Mouse (Mus musculus) right cerebral cortex, postnatal 4 days (tissue): ENCODE results near the gene Caln1.

Experiments
- DNase-seq: peaks from one replicate; pipeline ENCODE4 v3.0.0-alpha.2; 2022

Gene Caln1

DNA sequence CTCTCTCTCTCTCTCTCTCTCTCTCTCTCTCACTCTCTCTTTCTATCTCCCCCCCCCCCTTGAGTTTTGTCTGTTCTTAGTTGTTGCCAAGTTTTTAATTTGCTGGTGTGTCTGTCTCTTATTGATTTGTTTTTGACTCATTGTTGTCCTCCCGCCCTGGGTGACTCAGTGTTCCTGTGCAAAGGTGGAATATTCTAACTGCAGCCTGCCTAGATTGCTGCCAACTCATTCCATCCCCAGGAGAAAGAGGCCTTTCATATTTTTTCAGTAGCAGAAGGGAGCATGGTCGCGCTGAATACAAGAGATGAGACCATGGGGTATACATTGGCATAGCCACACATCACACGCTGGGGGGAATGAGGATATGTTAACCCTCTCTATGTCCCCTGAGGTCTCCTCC, 335.6 kb downstream of the Caln1 start:
- no peak for DNase-seq

DNA sequence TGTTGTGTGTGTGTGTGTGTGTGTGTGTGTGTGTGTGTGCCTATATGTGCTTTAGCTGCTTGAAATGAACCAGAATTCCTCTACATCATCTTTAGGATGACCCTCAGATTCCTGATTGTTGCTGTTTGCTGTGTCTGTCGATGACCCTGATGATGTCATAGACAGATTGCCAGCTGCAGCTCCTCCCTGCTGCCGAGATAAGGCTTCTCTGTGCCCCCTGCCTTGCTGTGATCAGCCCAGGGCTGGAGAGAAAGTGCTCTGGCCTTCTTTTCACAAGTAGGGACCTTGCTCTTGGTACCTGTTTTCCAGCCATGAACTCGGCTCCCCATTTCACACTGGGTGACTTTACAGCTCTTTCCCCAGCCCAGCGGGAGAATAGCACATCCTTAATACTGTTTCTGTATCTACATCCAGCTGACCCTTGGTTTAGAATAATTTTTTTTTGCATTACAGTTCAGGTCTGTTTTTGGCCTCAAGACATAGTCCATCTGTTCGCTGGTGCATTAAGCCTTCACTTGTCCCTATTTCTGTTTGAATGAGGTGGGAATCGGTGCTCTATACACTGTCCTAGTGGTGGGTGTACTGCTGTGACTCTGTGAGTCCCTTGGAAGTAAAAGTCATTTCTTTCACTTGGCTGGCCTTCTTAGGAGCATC, 337.1 kb downstream of the Caln1 start:
- DNase-seq: no peak

DNA sequence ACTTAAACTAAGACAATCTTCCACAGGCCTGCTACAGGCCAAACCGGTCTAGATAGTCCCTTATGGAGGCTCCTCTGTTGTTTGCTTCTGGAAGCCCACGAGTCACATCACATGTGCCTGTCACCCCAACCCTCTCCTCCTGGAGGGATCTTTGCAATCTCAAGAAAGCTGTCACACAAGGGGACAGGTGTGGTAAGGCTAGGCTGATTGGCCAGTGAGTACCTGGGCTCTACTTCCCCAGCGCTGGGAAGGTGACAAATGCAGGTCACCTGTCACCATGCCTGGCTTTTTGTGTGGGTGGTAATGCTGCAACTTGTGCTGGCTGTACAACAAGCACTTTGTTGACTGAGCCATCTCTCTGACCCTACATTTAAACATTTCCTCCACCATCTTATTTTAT, 338.5 kb downstream of the Caln1 start:
- DNase-seq: no peak

DNA sequence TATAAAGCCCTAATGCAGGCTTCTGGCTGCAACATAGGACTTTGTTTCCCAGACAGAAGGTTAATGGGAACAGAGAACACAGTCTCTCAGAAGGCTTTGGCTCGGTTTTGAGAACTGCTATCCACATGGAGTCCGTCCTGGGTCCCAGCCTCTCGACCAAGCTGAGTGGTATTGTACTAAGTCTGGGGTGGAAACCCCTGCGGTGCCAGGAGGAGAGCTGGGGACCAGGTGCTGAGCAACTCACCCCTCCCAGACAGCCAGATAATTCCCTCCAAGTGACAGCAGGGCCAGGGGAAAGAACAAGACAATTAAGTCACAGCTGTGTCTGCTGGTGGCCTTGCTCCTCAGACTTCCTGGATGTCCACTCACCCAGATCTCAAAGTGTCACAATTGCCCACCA, 339.4 kb downstream of the Caln1 start:
- DNase-seq: no peak

DNA sequence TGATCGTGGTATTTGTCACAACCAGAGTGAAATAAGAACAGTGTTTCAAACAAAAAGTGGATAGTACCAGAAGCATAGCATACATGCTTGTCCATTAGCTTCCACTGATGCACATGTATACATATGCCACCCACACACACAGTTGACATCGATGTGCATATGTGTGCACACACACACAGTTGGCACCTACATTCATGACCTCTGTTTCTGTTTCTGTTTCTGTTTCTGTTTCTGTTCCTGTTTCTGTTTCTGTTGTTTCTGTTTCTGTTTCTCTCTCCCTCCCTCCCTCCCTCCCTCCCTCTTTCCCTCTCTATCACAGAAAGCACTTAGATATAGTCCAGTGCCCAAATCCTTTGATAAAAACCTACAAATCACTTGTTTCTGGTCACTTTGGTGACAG, 342.4 kb downstream of the Caln1 start:
- DNase-seq: no peak

DNA sequence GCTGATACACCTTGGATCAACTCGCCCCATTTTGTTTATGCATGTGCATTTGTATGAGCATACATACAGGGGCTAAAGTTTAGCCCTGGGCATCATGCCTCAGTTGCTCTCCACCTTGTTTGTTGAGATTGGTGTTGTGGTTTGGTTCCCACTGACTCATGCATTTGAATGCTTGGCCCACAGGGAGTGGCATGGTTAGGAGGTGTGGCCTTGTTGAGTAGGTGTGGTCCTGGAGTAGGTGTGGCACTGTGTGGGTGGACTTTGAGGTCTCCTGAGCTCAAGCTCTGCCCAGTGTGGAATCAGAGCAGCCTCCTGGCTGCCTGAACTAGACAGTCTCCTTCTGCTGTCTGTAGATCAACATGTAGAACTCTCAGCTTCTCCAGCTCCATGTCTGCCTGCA, 343.0 kb downstream of the Caln1 start:
- no peak for DNase-seq

DNA sequence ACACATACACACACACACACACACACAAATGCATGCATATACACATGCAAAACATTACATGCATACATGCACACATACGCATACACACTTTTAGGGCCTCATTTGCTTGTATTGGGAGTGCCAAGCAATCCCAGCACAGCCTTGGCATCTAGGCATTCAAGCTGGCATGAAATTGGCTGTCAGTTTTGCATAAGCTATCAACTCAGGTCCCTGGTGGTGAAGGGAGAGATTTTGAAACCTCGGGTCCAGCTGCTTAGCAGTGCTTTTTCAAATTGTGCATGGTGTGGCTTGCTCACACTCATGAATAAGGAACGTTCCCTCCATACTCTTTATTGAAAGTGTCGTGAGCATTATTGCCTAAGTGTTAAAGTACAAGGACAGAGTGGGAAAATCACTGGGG, 345.9 kb downstream of the Caln1 start:
- DNase-seq: no peak

DNA sequence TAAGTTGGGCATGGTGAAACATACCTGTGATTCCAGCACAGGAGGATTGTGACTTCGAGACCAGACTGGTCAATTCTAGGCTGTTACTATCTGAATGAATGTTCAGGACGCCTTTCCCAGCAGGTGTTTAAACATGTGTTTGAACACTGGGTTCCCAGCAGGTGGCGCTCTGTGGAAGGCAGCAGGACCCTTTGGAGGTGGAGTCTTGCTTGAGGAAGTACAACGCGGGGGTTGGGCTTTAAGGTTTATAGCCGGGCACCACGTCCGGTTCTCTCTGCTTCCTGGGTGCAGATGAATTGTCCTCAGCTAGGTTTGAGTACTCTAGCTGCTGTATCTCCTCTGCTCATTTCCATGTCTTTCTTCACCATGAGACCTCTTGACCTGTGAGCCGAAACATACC, 349.1 kb downstream of the Caln1 start:
- DNase-seq: peak; percentile 35

DNA sequence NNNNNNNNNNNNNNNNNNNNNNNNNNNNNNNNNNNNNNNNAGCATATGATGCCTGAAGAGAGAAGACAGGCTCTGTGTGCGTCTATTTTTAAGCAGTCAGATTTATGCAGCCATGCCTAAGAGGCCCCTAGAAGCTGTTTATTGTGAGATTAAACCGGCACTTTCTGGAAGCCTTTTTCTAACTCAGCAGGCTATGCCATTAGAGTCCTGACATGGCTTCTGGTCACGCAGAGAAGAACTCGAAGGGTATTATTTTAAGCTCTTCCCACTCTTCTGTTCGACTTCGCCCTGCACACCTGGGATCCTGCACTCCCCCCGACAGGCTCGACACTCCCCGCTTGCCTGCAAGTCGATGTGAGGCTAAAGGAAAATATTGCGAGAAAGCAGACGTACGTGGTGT, 372.9 kb downstream of the Caln1 start:
- DNase-seq: no peak

DNA sequence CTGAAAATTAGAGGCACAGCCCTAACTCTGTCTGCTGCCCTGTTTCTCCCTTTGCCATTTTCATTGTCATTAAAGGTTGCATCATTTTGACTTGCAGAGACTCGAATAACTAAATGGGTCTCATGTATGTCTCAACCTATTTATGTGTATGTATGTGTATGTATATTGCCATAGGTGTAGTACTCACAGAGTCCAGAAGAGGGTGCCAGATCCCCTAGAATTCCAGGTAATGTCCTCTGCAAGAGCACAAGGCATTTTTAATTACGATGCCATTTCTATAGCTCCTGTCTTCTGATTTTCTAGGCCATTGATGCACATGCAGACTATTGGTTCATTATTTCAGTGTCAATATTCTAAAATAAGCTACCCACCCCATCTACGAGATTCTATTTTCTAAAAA, 388.3 kb downstream of the Caln1 start:
- DNase-seq: peak; percentile 44

DNA sequence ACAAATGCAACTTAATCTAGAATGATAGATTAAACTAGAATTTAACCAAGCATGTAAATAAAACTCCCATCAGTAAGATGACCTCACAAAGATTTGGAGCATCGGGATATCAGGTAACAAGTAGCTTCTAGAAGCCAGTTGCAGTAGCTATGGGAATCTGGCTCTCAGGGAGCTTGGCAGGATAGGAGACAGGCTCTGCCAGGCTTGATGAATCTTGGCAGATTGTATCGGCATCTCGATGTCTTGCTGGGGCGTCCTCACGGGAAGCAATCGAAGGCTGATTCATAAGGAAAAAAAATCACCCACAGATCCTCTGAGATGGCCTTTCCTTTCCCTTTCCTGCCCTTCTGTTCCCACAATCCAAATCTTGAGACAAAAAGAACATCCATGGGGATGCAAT, 396.5 kb downstream of the Caln1 start:
- peak; percentile 24 for DNase-seq

DNA sequence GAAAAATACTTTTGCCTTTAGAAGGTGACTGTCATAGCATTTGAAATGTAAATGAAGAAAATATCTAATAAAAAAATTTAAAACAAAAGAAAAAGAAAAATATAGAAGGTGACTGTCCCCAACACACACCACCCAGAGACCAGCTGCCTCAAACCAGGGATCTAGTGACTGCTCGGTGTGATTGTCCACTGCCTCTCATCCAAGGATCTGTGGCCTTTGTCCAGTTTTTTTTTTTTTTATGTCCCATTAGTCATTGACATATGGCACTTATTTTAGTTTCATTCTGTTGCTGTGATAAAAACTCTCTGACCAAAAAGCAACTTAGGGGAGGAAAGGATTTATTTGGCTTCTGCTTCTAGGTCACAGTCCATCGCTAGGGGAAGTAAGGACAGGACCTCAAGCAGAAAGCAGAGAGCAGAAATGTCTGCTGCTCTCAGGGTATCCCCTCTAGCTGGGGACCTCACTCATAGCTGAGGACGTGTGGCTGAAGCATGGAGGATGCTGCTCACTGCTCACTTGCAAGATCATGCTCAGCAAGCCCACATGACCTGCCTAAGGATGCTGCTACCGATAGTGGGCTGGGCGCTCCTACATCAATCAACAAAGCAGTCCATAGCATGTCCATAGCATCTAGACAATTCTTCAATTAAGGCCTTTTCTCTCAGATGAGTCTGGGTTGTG, 401.9 kb downstream of the Caln1 start:
- DNase-seq: no peak

DNA sequence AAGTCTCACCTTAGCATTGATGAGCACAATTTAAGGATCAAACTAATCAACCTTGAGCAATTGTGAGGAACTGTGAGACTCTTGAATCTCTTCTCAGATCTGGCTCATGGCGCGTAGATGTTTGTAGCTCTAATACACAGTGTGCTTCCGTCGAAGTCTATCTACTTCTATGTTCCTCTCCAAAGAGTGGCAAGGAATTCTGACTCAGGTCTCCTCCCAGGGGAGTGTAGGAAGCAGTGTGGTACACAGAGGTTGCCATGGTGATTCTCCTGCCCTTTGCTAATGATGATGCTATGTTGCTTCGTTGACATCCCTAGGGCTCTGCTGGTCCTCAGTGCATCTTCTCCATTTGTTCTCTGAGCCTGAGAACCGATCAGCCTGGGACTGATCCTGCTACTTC, 403.2 kb downstream of the Caln1 start:
- no peak for DNase-seq

DNA sequence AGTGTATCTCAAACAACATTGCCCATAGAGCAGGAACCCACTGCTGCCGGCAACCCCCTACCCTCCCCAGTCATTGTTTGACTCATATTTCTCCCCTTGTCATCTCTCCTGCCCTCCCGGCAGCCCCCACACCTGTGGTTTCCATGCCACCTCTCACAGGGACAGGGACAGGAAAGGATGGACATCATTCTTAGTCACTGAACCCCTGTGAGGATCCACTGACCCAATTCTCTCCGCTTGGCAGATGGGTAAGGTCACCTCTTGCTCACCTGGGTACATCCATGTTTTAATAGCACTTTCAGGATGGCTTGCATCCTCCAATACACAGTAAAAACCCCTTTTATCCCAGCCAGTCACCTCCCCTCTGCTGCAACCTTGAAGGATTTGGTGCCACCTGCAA, 405.7 kb downstream of the Caln1 start:
- DNase-seq: no peak

DNA sequence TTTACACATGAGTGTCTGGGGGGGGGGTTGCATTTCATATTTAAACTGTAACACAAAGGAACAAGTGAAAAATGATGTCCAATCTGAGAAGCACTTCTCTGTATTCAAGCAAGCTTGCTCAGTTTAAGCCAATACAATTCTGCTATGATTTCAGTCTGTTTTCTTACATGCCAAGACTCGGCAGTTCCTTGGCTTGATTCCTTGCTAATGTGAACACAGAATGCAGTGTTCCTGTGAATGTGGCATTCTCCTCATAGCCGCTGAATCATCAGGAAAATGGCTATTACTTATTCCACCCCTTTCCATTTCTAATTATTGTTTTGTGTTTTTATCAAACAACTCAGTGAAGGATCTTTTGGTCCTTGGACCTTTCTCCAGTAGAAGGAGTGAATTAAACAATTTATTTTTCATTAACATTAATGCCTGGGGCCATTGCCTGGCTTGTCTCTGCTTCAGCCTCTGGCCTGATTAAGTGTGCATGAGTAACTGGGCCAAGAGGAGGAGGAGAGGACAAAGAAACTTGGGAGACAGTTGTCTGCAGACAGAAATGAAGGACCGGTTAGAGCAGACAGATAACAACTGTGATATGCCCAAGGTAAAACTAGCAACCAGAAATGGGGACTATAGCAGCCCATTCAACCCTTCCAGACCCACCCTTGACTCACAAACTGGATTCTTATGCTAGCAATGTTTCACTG, 423.6 kb downstream of the Caln1 start:
- no peak for DNase-seq

DNA sequence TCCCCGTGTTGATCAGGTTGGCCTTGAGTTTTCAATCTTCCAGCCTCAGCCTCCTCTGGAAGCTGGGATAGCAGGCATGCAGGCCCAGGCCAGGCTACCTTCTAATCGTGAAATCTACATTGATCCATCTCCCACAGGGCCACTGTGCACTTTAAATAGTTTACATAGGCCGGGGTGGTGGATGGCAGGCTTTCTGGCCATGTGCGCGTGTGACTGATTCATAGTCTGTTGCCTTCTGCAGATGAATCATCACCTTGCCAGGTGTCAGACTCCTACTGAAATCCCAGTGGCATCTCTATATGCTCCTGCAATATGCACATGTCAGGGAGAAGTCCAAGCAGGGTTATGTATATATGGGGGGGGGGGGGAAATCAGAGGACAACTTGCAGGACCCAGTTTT, 428.5 kb downstream of the Caln1 start:
- no peak for DNase-seq

DNA sequence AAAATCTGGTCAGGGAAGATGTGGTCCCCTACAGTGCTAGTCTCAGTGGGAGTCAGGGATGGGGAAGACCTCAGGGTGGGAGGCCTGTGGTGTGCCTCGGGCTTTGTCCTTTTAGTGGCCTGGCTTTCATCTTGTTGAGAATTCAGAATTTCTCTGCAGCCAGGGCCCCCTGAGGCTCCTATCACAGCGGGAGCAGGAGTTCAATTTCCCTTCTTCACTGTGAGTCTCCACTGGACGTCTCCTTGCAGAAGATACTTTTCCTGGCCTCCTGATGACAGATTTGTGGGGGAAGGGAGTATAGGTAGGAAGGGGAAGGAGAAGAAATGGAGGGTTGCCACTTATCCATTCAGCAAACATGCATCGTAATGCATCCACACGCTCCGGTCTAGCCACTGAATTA, 441.1 kb downstream of the Caln1 start:
- no peak for DNase-seq

DNA sequence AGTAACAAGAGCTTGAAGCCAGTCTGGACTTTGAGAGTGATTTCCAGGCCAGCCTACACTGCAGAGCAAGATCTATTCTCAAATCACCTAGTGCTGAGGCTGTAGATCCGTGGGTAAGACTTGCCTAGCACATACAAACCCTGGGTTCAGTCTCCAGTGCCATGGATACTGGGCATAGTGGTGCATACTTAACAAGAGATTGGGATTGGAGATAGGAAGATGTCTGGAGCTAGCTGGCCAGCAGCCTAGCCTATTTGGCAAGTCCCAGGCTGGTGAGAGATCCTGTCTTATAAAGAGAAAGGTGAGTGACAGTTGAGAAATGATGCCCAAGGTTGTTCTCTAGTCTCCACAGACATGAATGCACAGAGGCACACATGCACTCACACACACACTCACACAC, 441.6 kb downstream of the Caln1 start:
- no peak for DNase-seq

DNA sequence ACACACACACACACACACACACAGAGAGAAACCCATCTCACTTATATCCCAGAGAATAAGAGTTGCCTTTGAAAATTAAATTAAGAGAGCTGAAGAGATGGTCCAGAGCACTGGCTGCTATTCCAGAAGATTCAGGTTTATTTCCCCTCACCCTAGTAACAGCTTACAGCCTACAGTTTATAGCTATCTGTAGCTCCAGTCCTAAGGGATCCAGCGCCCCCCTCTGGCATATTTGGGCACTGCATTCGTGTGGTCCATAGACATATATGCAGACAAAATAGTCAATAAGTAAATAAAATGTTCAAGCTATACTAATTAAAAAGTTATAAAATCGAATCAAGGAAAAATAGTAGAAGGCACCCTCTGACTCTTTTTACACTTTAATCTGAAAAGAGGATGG, 442.0 kb downstream of the Caln1 start:
- peak; percentile 85 for DNase-seq

DNA sequence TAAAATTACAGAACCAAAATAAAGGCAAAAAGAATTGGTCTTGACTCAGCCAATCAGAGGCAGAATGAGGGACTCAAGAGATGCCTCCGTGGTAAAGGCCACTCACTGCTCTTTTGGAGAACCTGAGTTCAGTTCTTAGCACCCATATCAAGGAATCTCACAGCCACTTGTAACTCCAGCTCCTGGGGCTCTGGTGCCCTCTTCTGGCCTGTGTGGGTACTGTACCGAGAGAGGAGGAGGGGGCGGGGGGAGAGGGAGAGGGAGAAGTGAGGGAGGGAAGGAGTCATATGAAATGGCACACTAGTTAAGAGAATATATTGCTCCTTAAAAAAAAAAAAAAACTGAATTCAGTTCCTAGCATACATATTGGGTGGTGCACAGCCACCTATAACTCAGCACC, 442.7 kb downstream of the Caln1 start:
- peak; percentile 21 for DNase-seq

DNA sequence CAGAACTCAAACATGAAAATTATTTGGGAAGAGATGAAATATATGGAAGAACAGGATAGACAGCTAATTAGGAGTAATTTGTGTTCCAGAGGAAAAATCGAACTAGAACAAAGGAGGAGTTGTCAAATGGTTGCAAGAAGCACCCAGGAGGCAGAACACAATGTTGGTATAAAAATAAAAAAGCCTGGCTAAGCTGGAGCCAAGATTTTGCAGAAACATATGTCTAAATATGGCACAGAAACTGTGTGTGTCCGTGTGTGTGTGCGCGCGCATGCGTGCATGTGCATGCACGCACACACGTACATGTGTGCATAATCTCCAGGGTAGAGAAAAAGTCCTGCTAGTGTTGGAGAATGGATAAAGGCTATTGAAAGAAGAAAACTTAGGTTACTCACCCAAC, 443.3 kb downstream of the Caln1 start:
- no peak for DNase-seq

DNA sequence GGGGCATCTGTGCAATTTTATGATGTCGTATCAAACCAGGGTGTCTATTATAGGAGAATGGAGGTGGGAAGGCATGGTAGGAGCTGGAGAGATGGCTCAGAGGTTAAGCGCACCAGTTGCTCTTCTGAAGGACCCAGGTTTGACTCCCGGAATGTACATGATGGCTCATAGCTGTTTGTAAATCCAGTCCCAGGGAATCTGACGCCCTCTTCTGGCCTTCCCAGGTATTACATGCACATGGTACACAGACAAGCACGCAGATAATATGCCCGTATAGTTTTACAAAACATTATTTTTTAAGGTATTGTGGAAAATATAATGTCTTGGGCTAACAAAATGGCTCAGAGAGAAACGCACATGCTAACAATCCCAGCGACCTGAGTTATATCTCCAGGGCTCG, 443.8 kb downstream of the Caln1 start:
- DNase-seq: peak; percentile 45

DNA sequence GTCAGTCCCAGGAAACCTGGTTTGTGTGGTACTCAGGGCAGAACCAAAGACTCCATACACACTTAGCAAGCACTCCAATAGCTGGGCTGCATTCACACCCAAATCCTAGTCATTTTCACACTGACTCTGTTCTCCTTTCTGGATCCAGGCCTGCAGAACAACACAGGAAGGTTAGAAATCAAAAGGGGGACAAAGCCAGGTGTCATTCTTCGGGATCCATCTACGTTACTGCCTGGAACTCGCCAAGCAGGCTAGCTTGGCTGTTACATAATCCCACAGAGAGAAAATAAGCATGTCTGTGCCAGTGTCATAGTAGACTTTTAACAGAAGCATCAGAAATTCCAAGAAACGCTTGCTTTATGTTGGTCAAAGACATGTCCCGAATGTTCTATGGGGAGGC, 446.1 kb downstream of the Caln1 start:
- no peak for DNase-seq

DNA sequence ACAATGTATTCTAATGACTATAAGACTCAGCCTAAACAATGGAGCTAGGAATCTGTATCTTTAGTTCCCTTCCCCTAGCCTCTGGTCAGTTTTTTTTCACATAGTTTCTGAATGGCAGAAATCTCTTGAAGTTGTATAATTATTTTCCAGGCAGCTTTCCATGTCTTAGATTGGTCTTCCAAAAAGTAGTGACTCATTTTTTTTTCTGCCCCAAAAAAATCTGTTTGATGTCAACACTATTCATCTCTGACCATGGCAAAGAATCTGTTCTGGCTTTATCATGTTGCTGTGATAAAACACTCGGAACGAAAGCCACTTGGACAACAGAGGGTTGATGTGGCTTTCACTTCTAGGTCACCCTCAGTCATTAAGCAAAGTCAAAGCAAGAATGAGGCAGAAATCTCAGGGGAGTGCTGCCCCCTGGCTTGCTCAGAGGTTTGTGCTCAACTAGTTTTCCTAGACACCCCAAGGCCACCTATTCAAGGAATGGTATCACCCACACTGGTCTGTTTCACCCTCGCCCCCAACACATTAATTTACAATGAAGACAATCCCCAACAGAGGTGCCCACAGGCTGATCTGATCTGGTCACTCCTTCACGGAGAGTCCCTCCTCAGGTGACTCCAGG, 450.9 kb downstream of the Caln1 start:
- no peak for DNase-seq
